Mouse (Mus musculus) liver, adult 2 months (tissue): ENCODE results near the gene Nr0b2.

Source experiments
- CTCF ChIP-seq: fragments of 200-500 bp; IDR thresholded peaks from 2 replicates; pipeline ENCODE4 v1.5.1; 2011; ENCODE audit warnings: low read depth, low read length, control low read depth
- POLR2A ChIP-seq: fragments of 200-500 bp; IDR thresholded peaks from 2 replicates; pipeline ENCODE4 v1.6.1; 2011; ENCODE audit warnings: low read length, control low read depth; ENCODE audit not compliant: insufficient read depth; ENCODE audit errors: extremely low read depth

GRCm38 (mm10) chr4:133512972-133513371 lies 40.2 kb upstream of the Nr0b2 start:
- TF ChIP-seq POLR2A (no peak), CTCF (peak; percentile 99)
